Mouse (Mus musculus): Measurements from ENCODE around the gene Slc27a3.

Gene Slc27a3

GRCm38 (mm10) chr3:90391004-90391403 is 1.3 kb upstream of the Slc27a3 start:
- in situ Hi-C loops (cut with MboI, MseI) = no loop called here

- in situ Hi-C loops (cut with MboI, MseI) = no loop called here
These were observed 820 bp downstream of the Slc27a3 start for GRCm38 (mm10) chr3:90388726-90389510.

GRCm38 (mm10) chr3:90388192-90388591 is 1.5 kb downstream of the Slc27a3 start:
- in situ Hi-C loops (cut with MboI, MseI) = no loop called here

DNA sequence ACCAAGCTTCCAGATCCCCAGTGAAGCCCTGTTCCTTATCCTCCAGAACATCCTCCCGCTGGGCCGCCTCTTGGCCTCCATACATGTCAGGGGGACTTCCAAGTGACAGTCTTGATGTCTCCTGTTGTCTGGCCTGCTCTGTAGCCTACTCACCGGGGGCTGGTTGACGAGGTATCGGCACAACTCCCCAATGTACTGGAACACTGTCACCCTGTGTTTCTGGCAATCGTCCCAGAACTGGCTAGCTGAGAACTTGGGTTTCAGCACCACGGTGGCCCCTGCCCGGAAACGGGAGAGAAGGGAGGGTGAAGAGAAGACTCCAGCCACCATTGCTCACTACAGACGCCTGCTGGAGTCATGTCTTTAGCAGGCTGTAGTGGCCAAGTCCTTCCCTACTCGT is 2.3 kb downstream of the Slc27a3 start:
- in situ Hi-C loops (cut with MboI, MseI) = no loop called here

DNA sequence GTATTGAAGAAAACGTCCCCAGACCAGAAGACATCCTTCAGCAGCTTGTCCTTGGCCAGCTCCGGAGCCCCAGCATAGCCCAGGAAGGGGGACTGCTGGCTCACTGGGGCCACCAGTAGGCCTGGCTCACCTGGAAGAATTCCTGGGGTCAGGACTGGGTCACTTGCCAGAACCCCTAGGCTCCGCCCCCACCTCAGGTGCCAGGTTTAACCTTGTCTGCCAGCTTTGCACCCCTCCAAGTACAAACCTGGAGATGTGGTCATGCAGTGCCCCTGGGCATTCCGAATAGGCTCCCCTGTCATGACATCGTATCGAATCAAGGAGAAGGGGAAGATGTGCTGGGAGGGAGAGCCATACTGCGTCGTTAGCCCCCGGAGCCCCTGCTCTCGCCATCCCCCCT is 2.9 kb downstream of the Slc27a3 start:
- in situ Hi-C loops (cut with MboI, MseI) = no loop called here

DNA sequence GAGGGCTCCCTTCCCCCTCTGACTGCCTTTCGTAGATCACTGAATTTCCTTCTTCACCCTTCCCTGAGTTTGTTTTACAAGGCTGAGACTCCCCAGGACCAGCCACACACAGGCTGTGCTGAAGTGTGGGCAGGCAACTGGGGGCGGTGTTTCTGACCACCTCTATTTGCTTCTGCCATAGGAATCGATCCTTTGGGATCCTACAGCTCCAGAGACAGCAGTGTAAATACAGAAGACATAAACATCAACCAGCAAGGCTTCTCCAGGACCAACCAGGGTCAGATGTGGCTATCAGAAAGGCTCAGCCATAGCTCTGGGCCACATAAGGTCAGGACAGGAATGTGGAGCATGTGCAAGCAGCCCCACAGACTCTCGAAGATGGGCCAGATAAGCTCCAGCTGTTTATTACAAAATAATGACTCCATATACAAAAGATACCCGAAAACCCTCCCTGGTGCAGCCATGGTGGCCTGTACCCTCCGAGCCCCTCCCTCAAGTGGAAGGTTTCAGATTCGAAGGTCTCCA is 4.8 kb downstream of the Slc27a3 start:
- in situ Hi-C loops (cut with MboI, MseI) = no loop called here

DNA sequence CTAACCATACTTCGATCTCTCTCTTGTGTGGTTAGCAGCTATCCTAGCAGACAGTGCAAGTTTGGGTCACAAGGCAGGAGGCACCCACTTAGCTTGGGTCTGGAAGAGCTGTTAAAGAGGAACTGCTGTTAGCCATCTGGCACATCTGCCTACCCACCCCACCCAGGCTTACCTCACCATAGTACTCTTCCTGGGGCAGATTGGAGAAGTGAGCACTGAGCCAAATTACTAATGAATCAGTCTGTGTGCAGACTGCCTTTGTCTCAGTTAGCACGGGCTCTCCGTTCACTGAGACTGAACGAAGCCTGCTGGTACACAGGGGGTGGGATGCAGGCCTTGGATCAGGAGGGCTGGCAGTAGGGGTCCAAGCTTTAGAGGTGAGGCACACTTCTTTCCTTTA is 6.0 kb downstream of the Slc27a3 start:
- in situ Hi-C loops (cut with MboI, MseI) = no loop called here

DNA sequence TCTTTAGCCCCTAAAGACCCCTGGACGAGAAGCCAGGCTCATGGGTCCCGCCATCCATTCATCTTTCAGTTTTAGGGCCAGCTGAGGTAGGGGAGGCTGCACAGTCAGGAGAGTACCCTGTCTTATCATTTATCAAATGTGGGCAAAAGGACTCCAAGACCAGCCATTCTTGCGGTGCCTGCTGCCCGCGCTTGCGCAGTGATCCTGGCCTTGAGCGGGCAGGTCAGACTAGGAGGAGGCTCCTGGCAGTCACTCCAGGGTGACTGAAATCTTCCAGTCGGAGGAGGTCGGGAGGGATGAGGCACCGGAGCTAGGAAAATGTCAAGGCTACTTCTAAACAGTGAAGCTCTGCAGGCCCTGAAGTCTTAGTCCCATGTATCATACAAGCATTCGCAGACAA is 8.0 kb downstream of the Slc27a3 start:
- in situ Hi-C loops (cut with MboI, MseI) = no loop called here

- in situ Hi-C loops (cut with MboI, MseI) = no loop called here
These were observed 11.2 kb downstream of the Slc27a3 start for GRCm38 (mm10) chr3:90378496-90378895.

DNA sequence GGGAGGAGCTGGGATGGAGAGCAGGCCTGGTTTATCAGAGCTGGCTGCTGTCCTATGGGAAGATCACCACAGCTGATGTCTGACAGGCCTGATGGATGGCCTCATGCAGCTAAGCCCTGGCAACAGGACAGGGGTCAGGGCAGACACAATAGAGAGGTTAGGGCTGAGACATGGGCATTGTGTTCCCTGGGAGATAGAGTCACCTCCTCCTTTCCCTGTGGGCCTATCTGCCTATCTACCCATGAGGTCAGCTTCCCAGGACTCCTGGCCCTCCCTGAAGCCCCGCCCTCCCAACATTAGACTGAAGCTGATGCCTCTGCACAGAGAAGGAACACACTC is 13.5 kb downstream of the Slc27a3 start:
- in situ Hi-C loops (cut with MboI, MseI) = no loop called here

DNA sequence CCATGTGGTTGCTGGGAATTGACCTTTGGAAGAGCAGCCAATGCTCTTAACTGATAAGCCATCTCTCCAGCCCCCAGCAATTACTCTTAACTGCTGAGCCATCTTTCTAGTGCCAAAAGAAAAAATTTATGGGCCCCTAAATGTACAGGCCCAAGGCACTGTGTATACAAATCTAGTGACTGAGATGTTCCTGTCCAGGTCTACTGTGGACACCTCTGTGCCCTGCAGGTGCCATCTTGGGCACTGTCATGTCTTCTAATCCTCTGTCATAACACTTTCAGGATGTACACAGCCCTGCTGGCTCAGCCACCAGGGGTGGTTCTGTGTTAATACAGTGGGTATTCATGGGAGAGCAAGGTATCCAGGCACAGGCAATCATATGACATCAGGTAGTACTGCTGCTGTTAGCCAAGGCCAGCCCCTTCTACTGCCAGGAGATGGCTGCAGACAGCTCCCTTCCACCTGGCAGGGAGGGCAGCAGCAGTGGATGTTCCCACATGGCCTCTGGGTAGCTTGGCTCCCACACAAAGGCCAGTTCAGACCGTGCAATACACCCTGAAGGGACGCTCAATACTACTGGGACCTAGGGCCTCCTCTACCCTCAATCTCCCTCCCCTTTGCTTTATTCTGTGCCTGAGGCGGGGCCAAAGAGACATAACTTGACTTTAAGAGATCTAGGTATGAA is 14.0 kb downstream of the Slc27a3 start:
- in situ Hi-C loops (cut with MboI, MseI) = no loop called here

DNA sequence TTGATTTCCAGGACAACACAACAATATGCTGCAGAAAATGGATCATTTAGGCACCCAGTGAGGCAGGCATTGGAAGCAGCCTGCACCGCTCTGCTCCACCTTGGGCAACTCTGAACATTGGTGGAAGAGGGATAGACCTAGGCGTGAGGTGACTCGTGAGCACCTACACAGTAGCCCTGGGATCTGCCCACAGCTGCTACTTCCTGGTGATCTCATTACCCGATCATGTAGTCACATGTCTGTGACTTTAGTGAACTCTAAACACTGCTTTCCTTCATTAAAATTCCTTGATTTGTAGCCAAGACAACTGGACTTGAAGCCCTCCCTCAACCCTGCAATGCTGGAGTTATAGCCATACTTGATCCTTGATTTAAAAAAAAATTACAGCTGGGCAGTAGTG is 15.4 kb downstream of the Slc27a3 start:
- in situ Hi-C loops (cut with MboI, MseI) = no loop called here

- in situ Hi-C loops (cut with MboI, MseI) = no loop called here
These were observed 16.2 kb downstream of the Slc27a3 start for GRCm38 (mm10) chr3:90373432-90374028.

DNA sequence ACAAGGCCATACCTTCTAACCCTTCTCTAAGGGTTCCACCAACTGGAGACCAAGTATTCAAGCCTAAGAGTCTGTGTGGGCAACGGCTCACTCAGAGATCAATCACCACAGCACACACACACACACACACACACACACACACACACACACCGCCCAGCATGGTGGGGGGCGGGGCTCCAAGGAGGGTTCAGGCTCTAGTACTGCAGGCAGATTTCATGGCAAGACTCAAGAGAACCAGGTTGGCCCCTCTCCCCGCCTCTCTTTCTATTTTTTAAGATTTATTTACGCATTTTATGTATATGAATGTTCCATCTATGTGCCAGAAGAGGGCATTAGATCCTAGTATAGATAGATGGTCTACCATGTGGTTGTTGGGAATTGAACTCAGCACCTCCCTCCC is 16.9 kb downstream of the Slc27a3 start:
- in situ Hi-C loops (cut with MboI, MseI) = no loop called here

DNA sequence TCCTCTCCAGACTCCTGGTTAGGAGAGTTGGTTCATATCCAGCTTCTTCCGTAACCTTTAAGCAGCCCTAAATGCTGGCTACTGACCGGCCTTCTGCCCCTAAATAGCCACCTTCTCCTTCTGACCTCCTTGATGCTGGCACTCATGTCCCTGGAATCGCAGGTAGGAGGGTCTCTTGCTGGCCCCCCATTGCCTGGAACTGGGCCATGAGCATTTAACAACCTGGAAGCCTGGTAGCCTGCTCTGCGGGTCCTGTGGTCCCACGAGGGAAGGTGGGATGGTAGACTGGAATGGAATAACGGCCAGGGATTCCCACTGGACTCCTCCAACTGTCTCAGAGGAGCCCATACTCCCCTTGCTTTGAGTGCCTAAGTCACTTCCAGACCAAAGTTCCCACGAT is 17.9 kb downstream of the Slc27a3 start:
- in situ Hi-C loops (cut with MboI, MseI) = no loop called here

DNA sequence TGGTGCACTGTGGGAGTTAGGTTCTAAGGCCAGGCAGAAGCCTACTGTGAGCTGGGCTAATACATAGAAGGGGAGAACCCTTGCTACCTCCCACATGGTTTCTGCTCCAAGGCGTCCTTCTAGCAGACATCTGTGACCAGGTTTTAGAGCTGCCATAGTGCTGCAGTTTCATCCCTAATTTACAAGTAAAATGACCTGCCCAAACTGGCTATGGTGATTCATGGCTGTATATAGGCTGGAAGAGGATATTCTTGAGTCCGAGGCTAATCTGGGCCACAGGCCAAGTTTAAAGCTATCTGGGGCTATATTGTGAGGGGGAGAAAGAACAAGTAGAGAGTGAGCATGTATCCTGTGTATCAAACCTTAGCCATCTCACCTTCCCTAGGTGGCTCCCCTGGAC is 20.7 kb downstream of the Slc27a3 start:
- in situ Hi-C loops (cut with MboI, MseI) = no loop called here

DNA sequence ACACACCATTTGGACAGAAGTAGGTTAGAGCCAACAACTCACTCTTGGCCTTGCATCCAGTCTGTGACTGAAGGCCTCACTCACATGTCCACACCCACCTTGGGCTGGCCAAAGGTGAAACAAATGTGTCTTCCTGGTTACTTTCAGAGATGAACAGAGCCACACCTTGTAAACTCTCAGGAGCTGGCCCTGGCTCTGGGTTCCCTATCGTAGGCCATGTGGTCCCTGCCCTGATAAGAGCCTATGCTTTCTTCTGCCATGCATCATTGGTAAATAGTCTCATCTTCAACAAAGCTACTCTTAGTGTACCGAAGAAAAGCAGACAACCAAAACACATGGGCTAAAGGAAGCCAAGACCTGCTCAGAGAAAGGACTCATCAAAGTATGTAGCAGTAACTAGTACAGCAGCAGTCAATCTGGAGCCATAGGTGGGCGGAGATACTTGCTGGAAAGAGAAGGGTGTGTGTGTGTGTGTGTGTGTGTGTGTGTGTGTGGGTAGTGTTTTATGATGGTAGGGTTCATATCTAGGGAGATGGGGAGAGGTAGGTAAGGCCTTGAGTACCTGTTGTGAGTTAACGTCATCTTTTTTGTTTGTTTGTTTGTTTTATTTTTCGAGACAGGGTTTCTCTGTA is 22.6 kb downstream of the Slc27a3 start:
- in situ Hi-C loops (cut with MboI, MseI) = no loop called here

DNA sequence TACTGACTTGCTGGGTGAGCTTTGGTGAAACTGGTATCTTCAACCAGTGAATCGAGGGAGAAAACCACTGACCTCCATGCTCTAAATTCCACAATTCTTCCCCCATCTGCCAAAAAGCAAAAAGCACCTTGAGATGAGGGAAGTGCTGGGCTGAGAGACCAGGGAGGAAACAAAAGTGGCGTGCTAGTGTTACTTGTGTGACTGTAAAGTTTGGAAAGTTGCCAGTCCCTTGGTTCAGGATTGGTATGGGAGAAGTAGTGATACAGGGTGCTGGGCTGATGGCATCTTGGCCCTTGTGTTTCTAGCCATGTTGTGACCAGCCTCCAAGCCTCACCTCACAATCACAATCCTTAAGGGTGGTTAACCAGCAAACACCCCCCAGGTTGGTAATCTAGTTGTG is 27.4 kb downstream of the Slc27a3 start:
- in situ Hi-C loops (cut with MboI, MseI) = no loop called here

DNA sequence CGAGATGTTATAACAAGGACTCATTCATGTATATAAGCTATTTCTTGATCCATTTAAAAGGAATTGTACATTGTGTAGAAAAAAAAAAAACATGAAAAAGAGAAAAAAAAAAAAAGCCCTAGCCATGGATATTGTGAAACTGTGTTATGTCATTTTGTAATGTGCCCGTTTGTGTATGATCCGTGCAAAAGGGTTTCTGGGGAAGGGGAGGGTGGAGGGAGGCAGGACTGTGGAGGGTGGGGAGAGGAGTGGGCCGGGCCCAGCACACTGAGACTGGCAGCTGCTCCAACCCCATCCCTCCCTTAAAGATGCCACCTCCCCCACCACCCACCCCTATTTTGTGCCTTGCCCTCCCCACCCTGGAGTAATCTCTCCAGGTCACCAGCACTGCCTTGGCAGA is 28.3 kb downstream of the Slc27a3 start:
- in situ Hi-C loops (cut with MboI, MseI) = no loop called here

GRCm38 (mm10) chr3:90359230-90359629 is 30.5 kb downstream of the Slc27a3 start:
- in situ Hi-C loops (cut with MboI, MseI) = no loop called here

GRCm38 (mm10) chr3:90357959-90358358 is 31.8 kb downstream of the Slc27a3 start:
- in situ Hi-C loops (cut with MboI, MseI) = no loop called here

- in situ Hi-C loops (cut with MboI, MseI) = loop anchor here (10.0 kb wide), 1 partner anchor 603 kb away; no protein-coding TSS in a partner anchor
These were observed 41.9 kb downstream of the Slc27a3 start for GRCm38 (mm10) chr3:90347847-90348246.
